Mouse (Mus musculus): Measurements from ENCODE around the gene Zfp82.
"Not testable (repeated sequence)": the region's sequence is repeated elsewhere in the genome, so short reads cannot be mapped to it uniquely, and the experiment has no call there.

Gene Zfp82

DNA sequence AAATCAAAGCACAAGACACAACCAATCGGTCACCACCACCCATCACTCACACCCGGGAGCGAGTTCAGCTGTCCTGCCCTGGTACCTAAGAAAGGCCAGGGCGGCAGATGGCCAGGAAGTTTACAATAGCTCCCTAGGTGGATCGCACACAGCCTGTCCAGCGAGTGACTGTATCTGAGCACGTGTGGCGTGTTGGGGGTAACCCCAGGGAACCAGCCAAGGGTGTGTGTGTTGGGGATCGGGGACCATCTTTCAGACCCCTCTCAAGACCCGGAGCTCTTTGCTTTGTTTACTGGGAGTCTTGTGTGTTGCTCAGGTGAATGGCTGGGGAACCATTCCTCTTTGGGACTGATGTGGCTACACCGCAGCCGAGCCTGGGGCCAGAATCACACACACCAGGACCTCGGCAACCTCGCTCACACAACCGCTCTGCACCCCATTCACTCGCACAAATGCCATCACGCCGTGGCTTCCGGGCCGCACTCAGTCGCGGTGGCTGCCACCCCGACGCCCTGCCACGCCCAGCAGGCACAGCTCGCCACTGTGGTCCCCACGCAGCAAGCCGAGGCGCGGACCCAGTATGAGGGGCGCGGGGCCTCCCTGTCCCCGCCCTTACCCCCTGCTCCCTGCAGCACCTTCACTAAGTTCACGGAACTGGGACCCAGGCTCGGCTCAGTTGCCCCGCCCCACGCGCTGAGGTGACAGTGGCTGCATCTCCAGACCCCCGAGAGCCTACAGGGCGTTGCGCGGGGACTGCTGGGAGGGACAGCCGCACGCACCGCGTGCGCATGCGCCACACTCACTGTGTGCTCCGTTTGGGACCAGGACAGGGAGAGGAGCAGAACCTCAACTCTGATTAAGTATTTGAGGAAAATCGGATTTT, at the start of gene Zfp82:
Gene Zfp82, minus strand, starts transcription at position 755 of the 883 bp plus-strand sequence.
- DNase-seq (ENCODE audit: low spot score), result peak; percentile 79

DNA sequence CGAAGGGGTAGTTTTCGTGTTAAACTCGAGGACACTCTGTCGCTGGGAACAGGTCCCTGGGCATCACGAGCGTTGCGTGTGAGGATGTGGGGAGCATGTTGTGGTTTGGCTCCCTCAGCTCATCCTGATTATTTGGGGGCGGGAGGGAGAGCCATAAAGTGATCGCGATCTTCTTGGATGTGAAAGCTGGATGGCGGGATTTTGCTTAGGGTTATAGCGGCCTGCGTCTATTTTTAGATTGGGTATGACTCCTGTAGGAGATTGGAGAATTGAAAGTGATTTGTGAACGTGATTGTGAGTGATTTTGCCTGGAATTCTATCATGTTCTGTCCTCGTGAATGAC, 49.5 kb upstream of the Zfp82 start:
- peak; percentile 63 for DNase-seq (ENCODE audit: low spot score)

DNA sequence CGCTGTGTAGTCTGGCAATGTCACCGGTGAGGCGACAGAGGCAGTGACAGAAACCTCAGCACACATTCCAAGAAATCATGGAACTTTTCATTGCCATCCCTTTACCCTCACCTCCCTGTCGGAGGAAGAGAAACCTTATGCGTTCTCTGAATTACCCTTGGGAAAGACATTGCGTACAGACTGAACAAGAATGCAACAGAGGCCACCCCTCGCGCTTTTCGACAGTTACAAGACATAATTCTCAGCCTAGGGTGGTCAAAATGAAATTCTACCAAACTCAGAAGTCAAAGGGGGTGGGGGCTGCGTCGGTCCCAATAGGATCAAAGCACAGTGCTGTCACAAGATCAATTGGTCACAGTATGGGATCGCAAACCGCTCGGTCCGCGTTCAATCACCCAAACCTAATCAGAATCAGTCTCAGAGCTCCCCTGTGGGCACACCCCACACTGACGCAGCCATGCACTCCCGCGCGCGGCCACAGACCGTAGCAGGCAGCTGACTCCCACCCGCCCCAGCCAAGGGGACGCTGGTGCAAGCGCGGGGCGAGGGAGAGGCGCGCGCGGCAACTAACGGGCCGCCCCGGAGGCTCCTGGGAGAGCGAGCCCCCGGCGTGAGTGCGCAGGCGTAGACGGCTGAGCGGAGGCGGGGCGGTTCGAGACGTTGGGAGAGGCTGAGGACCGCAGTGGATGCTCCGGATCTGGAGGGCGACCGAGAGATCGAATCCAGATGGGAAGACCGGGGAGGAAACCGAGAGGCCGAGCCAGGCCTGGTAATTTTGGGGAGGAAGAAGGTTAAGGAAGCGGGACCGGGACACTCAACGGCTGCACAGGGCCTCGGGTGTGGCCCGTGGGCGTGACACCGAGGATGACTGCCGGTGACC, 48.8 kb upstream of the Zfp82 start, which contains the start of gene Zfp382:
Gene Zfp382, plus strand, starts transcription at position 635 of the 880 bp plus-strand sequence.
- DNase-seq (ENCODE audit: low spot score), result peak; percentile 94

DNA sequence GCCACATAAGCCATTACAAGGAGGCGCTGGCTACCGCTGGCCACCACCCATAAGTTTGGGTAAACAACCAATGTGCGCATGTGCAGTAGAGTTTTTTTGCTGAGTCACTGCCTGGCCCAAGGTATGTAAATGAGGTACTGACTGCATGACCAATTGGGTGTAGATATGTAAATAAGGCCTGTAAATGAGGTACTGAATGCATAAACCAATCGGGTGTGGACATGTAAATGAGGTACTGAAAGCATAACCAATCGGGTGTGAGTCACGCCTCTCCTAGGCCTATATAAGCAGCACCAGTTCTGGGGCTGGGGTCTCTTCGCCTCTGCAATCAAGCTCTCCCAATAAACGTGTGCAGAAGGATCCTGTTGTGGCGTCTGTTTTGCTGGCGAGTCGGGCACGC, 45.2 kb upstream of the Zfp82 start:
- not testable (repeated sequence) for DNase-seq (ENCODE audit: low spot score)

DNA sequence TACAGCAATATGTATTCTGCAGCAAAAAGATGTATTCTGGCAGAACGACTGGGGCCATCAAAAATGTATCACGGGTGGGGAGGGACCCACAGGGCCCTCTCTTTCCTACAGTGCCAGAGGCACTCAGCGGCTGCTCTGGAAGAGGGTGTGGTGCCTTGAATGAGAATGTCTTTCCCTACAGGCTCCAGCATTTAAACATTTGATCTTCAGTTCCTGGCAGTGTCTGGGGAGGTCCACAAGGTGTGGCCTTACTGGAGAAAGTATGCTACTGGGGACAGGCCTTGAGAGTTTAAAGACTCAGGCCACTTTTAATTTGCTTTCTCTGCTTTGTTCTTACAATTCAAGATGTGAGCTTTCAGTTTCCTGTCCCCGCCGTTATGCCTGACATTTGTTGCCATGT, 43.4 kb upstream of the Zfp82 start:
- DNase-seq (ENCODE audit: low spot score), result no peak

DNA sequence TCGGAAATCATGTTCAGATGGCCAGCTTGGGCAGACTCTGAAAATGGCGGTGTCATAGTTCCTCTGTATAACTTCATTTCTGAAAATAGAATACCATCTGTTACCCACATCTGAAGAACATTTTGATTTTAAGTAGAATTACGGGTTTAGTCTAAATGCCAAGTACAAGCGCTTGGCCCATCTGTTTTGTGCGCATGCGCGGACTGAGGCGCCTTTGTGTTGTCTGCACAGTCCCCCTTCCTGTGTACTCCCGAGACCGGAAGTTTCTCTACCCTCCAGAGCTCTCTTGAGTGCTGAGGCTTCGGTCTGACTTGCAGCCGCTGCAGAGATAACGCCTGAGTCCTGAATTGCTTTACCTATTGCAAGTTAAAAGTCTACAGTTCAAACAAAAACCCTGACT, 26.6 kb upstream of the Zfp82 start:
- DNase-seq (ENCODE audit: low spot score), result no peak

DNA sequence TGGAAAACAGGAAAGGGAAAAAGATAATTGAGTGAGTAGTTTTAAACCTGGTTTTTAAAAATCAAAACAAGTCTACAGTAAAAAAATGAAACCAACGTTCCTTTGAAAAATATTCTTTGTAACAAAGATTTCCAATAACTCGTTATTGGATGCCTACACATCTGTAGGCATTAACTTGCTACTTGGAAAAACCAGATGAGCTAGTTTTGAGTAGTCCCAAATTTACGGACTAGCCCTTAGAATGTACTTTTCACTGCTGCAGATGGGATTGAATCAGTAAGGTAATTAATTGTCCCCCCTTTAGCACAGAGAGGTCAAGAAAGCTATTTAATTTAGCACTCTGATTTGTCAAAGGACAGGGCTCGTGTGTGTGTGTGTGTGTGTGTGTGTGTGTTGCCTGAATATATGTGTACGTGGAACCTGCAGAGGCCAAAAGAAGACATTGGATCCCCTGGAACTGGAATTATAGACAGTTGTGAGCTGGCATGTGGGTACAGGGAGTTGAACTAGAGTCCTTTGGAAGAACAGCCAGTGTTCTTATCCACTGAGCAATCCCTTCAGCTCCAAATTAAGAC, 22.9 kb upstream of the Zfp82 start:
- DNase-seq (ENCODE audit: low spot score), result peak; percentile 10

DNA sequence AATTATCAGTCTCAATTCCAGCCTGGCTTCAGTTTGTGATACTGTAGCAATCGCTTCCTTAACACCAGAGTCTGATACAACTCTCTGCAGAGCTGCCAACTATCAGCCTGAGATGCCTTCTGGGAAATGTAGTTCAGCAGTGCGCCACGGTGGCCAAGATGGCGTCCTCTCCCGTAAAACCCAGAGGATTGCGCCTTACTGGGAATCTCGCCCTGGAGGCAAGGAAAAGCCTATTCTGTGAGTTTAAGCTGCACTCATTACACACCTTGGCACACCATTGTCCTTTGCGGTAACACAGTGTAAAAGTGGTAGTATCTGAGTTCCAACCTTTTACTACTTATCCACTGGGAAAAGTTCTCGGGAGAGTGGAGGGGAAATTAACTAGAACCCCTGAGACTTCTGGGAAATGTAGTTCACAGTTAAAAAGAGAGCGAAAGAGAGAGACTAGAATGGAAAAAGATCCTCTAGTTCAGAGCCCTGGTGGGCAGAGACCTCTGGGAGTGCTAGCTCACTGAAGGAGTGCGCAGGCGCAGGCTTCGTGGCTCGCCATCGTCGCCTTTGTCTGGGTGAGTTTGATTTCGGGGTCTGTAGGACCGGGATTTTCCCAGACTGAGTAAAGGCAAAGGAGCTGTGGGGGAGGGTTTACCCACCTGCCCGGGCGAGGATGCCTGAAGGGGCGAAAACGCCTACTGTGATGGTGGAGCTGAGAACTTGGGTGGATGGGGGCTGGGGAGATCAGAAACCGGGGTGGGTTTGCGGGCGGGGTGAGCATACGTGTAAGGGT, 22.1 kb upstream of the Zfp82 start, which contains the start of gene Zfp260:
Gene Zfp260, plus strand, starts transcription at position 132 of the 784 bp plus-strand sequence.
- DNase-seq (ENCODE audit: low spot score), result peak; percentile 95

DNA sequence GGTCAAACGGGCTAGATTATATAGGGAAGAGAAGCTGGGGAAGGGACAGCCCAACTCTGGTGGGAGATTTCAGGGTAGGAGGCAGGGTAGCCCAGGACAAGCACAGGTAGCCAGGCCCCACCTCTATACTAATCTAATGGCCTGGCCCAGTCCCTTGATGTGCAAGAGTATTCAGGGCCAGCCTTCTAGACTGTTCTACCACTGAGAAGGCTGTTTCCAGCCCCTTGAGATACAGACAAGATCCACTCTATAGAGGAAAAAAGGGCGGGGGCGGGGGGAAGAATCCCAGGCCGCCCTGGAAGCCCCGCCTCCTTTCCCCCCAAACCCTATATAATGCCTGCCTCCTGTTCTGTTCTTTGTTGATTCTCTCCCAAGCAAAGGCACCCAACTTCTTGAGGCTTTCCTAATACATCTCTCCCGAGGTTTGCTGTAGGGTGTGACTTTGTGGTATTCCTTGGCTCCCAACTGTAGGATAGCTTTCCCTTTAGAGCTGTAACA, 21.3 kb upstream of the Zfp82 start:
- DNase-seq (ENCODE audit: low spot score), result no peak

DNA sequence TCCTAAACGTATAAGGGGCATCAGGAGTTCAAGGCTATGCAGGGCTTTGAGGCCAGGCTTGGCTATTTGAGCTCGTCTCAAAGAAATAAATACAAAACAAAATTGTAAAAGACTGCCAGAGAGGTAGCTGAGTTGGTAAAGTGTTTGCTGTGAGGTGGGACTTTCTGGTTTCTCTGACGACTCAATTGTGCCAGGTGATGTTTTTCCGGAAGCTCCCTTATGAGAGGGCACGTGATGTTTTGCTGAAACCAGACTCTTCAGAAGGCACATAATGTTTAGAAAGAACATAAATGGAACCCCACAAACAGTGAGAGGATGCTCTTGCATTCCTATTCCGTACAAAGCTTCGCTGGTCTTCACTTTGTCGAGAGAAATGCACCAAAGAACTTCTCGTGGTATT, 20.0 kb upstream of the Zfp82 start:
- no peak for DNase-seq (ENCODE audit: low spot score)

DNA sequence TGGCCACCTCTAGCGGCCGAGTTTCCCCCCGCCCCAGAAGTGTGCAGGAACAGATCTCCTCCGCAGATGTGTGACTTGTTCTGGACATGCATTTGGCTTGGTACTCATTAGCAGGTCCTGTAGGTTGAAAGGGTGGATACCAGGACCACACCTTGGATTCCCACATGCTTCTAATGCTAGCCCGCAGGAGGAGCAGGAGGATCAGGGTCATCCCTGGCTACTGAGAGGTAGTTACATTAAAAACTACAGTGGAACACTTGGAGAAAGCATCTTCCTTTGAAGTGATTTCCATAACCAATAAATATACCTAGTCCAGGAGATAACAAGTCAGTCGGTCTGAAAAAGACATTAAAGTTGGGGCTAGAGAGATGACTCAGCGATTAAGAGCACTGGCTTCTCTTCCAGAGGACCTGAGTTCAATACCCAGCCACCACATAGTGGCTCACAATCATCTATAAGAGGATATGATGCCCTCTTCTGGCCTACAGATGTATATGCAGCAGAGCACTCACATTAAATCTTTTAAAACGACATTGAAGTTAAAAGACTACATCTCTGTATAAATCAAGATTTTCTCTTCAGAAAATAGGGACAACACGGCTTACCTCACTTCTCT, 18.4 kb upstream of the Zfp82 start:
- peak; percentile 8 for DNase-seq (ENCODE audit: low spot score)

DNA sequence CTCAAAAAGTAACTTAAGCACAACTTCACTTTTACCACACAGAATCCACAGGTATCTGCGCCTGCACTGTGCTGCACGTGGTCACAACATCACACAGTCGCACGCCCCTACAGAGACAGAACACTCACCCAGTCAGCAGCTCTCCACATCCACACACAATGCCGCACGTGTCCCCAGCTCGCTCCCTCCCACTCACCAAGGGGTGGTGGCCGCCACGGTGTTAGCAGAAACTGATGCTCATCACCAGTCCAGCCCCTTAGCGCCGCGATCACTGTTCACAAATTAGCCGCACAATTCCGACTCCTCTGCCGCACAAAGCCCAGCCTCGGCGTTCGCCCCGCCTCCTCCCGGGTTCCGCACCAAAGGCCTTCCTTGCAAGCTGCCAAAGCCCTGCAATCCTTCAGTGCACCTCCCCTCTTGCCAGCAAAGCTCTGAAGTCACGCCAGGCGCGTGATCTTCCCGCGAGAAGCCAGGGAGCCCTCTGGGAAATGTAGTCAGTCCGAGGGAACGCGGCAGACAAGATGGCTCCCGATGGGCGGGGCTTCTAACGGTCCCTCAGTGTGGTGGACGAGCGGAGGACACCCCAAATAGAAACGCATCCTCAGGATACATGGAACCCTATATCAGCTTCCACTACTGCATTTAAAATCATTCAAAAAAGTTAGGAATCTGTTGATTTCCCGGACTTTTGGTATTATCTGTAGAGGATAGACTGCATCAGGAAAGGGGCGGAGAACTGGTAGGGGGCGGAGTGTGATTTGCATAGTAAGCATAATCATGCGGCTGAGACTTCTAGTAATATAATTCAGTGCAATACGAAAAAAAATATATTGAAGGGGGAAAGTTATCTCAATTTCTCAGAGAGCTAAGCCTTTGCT, 17.6 kb upstream of the Zfp82 start, which contains the start of the genes Gm26920 and Zfp566:
Gene Gm26920, minus strand, starts transcription at position 319 of the 878 bp plus-strand sequence.
Gene Zfp566, minus strand, starts transcription at position 436 of the 878 bp plus-strand sequence.
- DNase-seq (ENCODE audit: low spot score), result peak; percentile 95

DNA sequence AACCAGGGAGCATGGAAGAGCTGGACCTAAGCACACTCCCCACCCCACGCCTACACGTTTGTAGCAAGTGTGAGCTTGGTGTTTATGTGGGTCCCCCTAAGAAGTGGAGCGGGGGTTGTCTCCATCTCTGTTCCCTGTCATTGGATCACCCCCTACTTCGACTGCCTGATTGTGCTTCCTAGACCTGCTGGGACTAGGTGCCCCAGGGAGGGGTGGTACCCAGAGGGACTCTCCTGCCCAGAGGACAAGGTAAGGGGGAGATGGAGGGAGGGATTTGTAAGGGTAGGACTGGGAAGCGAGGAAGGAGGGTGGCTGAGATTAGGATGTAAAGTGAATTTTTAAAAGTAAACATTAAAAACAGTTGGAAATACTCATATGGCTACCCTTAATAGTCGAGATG, 16.7 kb upstream of the Zfp82 start:
- DNase-seq (ENCODE audit: low spot score), result no peak

DNA sequence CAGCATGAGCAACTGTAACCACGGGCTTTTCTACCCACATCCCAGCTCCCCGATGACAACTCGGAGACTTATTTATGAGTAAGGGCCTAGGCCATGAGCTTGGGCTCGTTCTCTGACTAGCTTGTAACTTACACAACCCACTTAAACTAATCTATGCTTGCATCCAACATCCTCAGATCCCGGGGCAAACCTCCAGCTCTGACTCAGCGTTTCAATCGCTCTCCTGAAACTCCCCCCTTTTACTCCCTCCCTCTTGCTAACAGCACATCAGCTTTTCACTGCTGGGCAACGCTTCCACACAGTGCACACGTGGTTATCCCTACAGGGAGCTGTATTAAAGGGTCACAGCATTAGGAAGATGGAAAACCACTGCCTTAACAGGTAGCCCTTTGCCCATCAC, 13.8 kb upstream of the Zfp82 start:
- DNase-seq (ENCODE audit: low spot score), result no peak

DNA sequence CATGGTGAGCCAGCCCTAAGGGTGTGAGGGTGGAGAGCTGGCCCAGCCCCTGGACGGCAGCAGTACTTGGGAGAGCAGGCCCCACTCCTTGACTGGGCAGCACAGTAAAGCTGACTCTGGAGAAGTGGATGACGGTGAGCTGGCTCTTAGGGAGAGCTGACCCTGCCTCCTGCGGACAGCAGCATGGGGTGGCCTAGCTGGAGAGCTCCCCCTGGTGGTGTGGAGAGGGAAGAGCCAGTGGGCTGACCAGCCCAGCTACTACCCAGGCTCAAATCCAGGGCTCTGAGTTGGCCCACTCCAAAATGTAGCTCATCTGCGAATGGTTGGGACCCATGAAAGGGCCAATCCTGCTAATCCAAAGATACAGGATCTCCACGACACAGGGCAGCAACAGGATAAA, 8.1 kb downstream of the Zfp82 start:
- no peak for DNase-seq (ENCODE audit: low spot score)

DNA sequence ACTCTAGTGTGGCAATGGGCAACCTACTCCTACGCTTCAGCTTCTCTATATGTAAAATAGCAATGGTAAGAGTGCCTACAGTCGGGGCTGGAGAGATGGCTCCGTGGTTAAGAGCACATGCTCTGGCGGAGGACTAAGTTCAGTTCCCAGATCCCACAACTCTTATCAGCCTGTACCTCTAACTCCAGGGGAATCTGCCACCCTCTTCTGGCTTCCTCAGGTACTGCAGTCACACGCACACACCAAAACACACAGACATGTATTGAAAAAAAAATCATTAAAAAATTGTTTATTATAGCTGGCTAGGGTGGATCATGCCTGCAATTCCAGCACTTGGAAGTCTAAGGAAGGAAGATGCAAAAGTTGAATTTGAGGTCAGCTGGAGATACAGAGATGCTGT, 10.2 kb downstream of the Zfp82 start:
- no peak for DNase-seq (ENCODE audit: low spot score)

DNA sequence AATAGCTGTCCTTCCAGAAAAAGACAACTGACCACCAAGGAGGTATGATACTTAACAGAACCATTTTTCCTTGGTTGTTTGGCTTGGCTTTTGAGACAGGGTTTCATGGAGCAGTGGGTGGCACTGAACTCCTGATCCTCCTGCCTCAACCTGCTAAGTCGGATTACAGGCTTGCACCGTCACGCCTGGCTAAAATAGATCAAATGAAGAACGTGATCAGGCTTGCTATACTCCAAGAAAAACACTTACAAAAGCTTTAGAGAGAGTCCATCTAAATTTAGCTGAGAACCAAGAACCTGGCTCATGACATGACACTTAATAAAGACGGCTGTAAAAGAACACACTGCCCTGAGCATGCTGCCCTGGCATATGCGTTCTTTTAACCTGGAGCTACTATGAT, 12.4 kb downstream of the Zfp82 start:
- DNase-seq (ENCODE audit: low spot score), result no peak

DNA sequence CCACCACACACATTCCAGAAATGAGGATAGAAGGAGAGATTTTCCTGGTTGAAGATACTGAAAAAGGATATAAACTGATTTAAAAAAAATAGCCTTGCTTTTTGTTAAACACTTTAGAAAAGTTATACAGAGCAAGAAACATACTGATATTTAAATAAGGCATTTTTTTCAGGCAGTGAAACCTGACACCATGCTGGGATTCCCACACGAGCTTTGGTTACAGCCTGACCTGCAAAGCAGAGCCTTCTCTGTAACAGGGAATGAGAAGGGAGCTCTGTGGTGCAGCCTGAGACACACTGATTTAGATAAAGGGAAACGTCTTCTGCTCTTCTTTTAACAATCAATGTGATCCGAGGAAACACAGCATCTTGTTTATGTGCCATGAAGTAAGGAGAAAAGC, 19.1 kb downstream of the Zfp82 start:
- no peak for DNase-seq (ENCODE audit: low spot score)

DNA sequence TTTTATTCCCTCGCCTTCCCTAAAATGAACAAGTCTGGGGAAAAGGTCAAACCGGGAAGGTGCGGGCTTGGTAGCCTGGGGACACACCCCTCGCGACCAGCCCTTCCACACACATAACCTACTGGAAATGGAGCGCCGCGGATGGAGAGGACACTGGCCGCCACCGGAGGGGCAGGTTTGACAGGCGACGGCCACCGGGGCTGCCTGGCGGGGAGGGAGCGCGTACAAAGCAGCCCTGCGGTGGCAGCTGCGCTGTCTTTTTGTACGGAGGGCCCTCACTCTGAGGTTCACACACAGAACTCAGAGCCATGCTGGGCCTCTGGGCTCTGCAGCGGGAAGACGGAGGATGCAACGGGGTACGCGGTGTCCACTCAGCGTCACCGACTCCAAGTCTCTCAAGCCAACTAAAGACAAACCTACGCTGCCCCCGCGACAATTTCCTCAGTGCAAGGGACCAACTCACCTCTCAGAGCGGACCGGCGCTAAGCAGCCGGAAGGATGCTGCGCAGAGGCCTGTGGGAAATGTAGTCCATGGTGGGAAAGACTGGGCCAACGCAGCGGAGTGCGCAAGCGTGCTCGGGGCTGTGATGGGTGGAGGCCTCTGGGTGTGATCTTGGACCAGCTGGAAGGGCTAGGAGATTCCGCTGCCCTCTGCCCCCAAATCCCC, 21.7 kb downstream of the Zfp82 start, which contains the start of gene Zfp14:
Gene Zfp14, minus strand, starts transcription at position 499 of the 667 bp plus-strand sequence.
- DNase-seq (ENCODE audit: low spot score), result peak; percentile 90

Measured in MN1 (cell line).